Mouse (Mus musculus) testis, adult 2 months (tissue): ENCODE measurements around the gene Olfr718-ps1. TPM values are rescaled to one million over a fixed set of nuclear protein-coding genes. Genes with fewer than 3 reads are reported as not detected.
"Not testable (repeated sequence)": the region's sequence is repeated elsewhere in the genome, so short reads cannot be mapped to it uniquely, and the experiment has no call there.

Experiments used
- H3K27ac ChIP-seq: fragments of 200-500 bp; 2 replicates; pipeline ENCODE4 v1.5.1; 2012; ENCODE audit warnings: low read depth, low read length; ENCODE audit not compliant: control insufficient read depth, insufficient read depth
- H3K27me3 ChIP-seq: fragments of 200-500 bp; 2 replicates; pipeline ENCODE4 v1.6.1; 2012; ENCODE audit warnings: mild to moderate bottlenecking, low read length, moderate library complexity; ENCODE audit not compliant: control insufficient read depth, insufficient read depth
- H3K36me3 ChIP-seq: fragments of 200-500 bp; 2 replicates; pipeline ENCODE4 v1.6.1; 2012; ENCODE audit warnings: mild to moderate bottlenecking, low read length; ENCODE audit not compliant: control insufficient read depth, insufficient read depth
- H3K4me1 ChIP-seq: fragments of 200-500 bp; 2 replicates; pipeline ENCODE4 v1.6.1; 2012; ENCODE audit warnings: low read length; ENCODE audit not compliant: control insufficient read depth, insufficient read depth
- H3K4me3 ChIP-seq: fragments of 200-500 bp; 2 replicates; pipeline ENCODE4 v1.5.1; 2012; ENCODE audit warnings: low read depth, mild to moderate bottlenecking, low read length, moderate library complexity, mixed read lengths; ENCODE audit not compliant: control insufficient read depth
- CTCF ChIP-seq: fragments of 200-500 bp; IDR thresholded peaks from 2 replicates; pipeline ENCODE4 v1.5.1; 2012; ENCODE audit warnings: low read depth, mild to moderate bottlenecking, inconsistent platforms, low read length, moderate library complexity; ENCODE audit not compliant: control insufficient read depth, insufficient read depth, insufficient replicate concordance
- POLR2A ChIP-seq: fragments of 200-500 bp; IDR thresholded peaks from 2 replicates; pipeline ENCODE4 v1.6.1; 2012; ENCODE audit warnings: low read depth, mild to moderate bottlenecking, inconsistent platforms, low read length, moderate library complexity; ENCODE audit not compliant: control insufficient read depth
- polyA plus RNA-seq: library from polyadenylated mRNA; depleted of rRNA; stranded (reverse); fragments of >200 nt; gene quantifications from 2 replicates; pipeline ENCODE4 v1.2.3, GENCODE M21; 2012

The Olfr718-ps1 gene
- polyA plus RNA-seq, 1 experiment: not detected

GRCm38 (mm10) chr5:143137580-143137979, 9.8 kb downstream of the Olfr718-ps1 start:
- H3K36me3 ChIP-seq: no peaks in the 10 kb centered on the region
- H3K4me1 ChIP-seq: no peaks in the 10 kb centered on the region
- H3K4me3 ChIP-seq: no peak overlapping the region
- TF ChIP-seq CTCF (no peak), POLR2A (no peak)
- H3K27me3 ChIP-seq: no peaks in the 10 kb centered on the region
- H3K27ac ChIP-seq: no peak overlapping the region

- Histone ChIP-seq H3K27me3 (no peaks in the 10 kb centered on the region), H3K4me1 (no peaks in the 10 kb centered on the region), H3K36me3 (no peaks in the 10 kb centered on the region), H3K4me3 (no peak overlapping the region), H3K27ac (no peak overlapping the region)
- TF ChIP-seq CTCF (no peak), POLR2A (no peak)
Measured at GRCm38 (mm10) chr5:143135042-143135441, 12.3 kb downstream of the Olfr718-ps1 start.

- not testable (repeated sequence) for H3K27ac ChIP-seq, H3K4me3 ChIP-seq, H3K4me1 ChIP-seq, H3K36me3 ChIP-seq, H3K27me3 ChIP-seq
Measured at GRCm38 (mm10) chr5:143134216-143135010, 13.0 kb downstream of the Olfr718-ps1 start.

GRCm38 (mm10) chr5:143132935-143133514, 14.4 kb downstream of the Olfr718-ps1 start:
- TF ChIP-seq CTCF: no peak
- no peak for TF ChIP-seq POLR2A
- no peaks in the 10 kb centered on the region for H3K27me3 ChIP-seq
- no peak overlapping the region for H3K27ac ChIP-seq

GRCm38 (mm10) chr5:143130342-143130741, 17.0 kb downstream of the Olfr718-ps1 start:
- peaks cover 6% of the 10 kb centered on the region for H3K4me1 ChIP-seq
- H3K4me3 ChIP-seq: no peak overlapping the region
- H3K36me3 ChIP-seq: no peaks in the 10 kb centered on the region
- H3K27ac ChIP-seq: no peak overlapping the region
- TF ChIP-seq POLR2A: no peak
- peak; percentile 85; the same call in 1 of the 2 replicates for TF ChIP-seq CTCF
- no peaks in the 10 kb centered on the region for H3K27me3 ChIP-seq

More at GRCm38 (mm10) chr5:143132935-143133514, 14.4 kb downstream of the Olfr718-ps1 start:
- Histone ChIP-seq H3K4me1 (peaks cover 4% of the 10 kb centered on the region), H3K36me3 (no peaks in the 10 kb centered on the region), H3K4me3 (no peak overlapping the region)

- H3K36me3 ChIP-seq: no peaks in the 10 kb centered on the region
- peaks cover 6% of the 10 kb centered on the region for H3K4me1 ChIP-seq
- no peak overlapping the region for H3K27ac ChIP-seq
- TF ChIP-seq POLR2A: no peak
- TF ChIP-seq CTCF: 0 out of 2 replicates have a peak, but pooled peaks have one; percentile 4
- H3K4me3 ChIP-seq: peak overlapping the region; percentile 83
- H3K27me3 ChIP-seq: no peaks in the 10 kb centered on the region
Measured at GRCm38 (mm10) chr5:143129101-143129500, 18.3 kb downstream of the Olfr718-ps1 start.

- Histone ChIP-seq H3K27me3 (no peaks in the 10 kb centered on the region), H3K27ac (no peak overlapping the region), H3K36me3 (no peaks in the 10 kb centered on the region), H3K4me1 (peaks cover 6% of the 10 kb centered on the region), H3K4me3 (no peak overlapping the region)
- TF ChIP-seq POLR2A: no peak
- no peak for TF ChIP-seq CTCF
Measured at GRCm38 (mm10) chr5:143127837-143128236, 19.5 kb downstream of the Olfr718-ps1 start.
